Mouse (Mus musculus): ENCODE results near the gene Ppip5k2. TPM values are rescaled to one million over a fixed set of nuclear protein-coding genes. Genes with fewer than 3 reads are reported as not detected.

Ppip5k2 gene
- polyA plus RNA-seq (2014; fragmentation: Illumina TruSeq; extraction: RNeasy Lipid Tissue Mini Kit (QIAGEN cat#74804); ENCODE audit: low read depth, low replicate concordance): 33.6 TPM

GRCm38 (mm10) chr1:97769904-97770753 lies at the start of gene Ppip5k2, which contains the start of gene Gin1:
Gene Ppip5k2 (minus strand): TSS chr1:97770411.
Gene Gin1 (plus strand): TSS chr1:97770172.

GRCm38 (mm10) chr1:97661406-97662241 lies 108.6 kb downstream of the Ppip5k2 start, which contains the start of gene D1Ertd622e:
Gene D1Ertd622e (minus strand): TSS chr1:97662074.

Other genes starting within 250 kb of the Ppip5k2 start
- gene D1Ertd622e, start 108.3 kb downstream of the Ppip5k2 start, polyA plus RNA-seq (2014; fragmentation: Illumina TruSeq; extraction: RNeasy Lipid Tissue Mini Kit (QIAGEN cat#74804); ENCODE audit: low read depth, low replicate concordance): 84.4 TPM
- 20.2 TPM for gene Gin1, start 239 bp downstream of the Ppip5k2 start, polyA plus RNA-seq (2014; fragmentation: Illumina TruSeq; extraction: RNeasy Lipid Tissue Mini Kit (QIAGEN cat#74804); ENCODE audit: low read depth, low replicate concordance)

All from kidney, adult 10 weeks (tissue).